Mouse (Mus musculus) kidney, embryonic 15.5 days (tissue): Measurements from ENCODE around the gene Gpr12. TPM values are rescaled to one million over a fixed set of nuclear protein-coding genes. Genes with fewer than 3 reads are reported as not detected.
"Not testable (repeated sequence)": the region's sequence is repeated elsewhere in the genome, so short reads cannot be mapped to it uniquely, and the experiment has no call there.

Source experiments
- ATAC-seq: fragments of 200-750 bp; cut with Nextera tagmentation; replicated peaks from 2 replicates; pipeline ENCODE4 v1.8.0; 2017; ENCODE audit warnings: moderate TSS enrichment; ENCODE audit not compliant: low FRiP score
- H3K27ac ChIP-seq: fragments of 300-500 bp; sonication (generic); 2 replicates; pipeline ENCODE4 v1.5.1; 2015; ENCODE audit warnings: mild to moderate bottlenecking, inconsistent platforms
- H3K27me3 ChIP-seq: fragments of 300-500 bp; sonication (generic); 2 replicates; pipeline ENCODE4 v1.6.1; 2015; ENCODE audit warnings: inconsistent platforms
- H3K36me3 ChIP-seq: fragments of 300-500 bp; sonication (generic); 2 replicates; pipeline ENCODE4 v1.6.1; 2015; ENCODE audit warnings: inconsistent platforms
- H3K4me1 ChIP-seq: fragments of 300-500 bp; sonication (generic); 2 replicates; pipeline ENCODE4 v1.6.1; 2015; ENCODE audit warnings: inconsistent platforms
- H3K4me2 ChIP-seq: fragments of 300-500 bp; sonication (generic); 2 replicates; pipeline ENCODE4 v1.6.1; 2015; ENCODE audit warnings: moderate library complexity, mild to moderate bottlenecking, inconsistent platforms
- H3K4me3 ChIP-seq: fragments of 300-500 bp; sonication (generic); replicated peaks from 2 replicates; pipeline ENCODE4 v1.5.1; 2015; ENCODE audit warnings: mild to moderate bottlenecking, inconsistent platforms
- H3K9ac ChIP-seq: fragments of 300-500 bp; sonication (generic); 2 replicates; pipeline ENCODE4 v1.6.1; 2015; ENCODE audit warnings: mild to moderate bottlenecking, inconsistent platforms
- H3K9me3 ChIP-seq: fragments of 300-500 bp; sonication (generic); replicated peaks from 2 replicates; pipeline ENCODE4 v1.6.1; 2016; ENCODE audit warnings: inconsistent platforms
- WGBS: fragments of 180-500 bp; shearing (Covaris S2); methylation state at CpG from one replicate; pipeline ENCODE4 v1.1.7; 2015; ENCODE audit warnings: mixed read lengths; 5-methylcytosine and 5-hydroxymethylcytosine counted together
- polyA plus RNA-seq: library from polyadenylated mRNA; unstranded; fragments of >200 nt; fragmentation: Nextera tagmentation; extraction: Ambion mirVana; gene quantifications from 2 replicates; pipeline ENCODE4 v1.2.1, GENCODE M21; 2015

Gpr12 gene
- polyA plus RNA-seq, 1 experiment from 2014 or later = 0.57 TPM

DNA sequence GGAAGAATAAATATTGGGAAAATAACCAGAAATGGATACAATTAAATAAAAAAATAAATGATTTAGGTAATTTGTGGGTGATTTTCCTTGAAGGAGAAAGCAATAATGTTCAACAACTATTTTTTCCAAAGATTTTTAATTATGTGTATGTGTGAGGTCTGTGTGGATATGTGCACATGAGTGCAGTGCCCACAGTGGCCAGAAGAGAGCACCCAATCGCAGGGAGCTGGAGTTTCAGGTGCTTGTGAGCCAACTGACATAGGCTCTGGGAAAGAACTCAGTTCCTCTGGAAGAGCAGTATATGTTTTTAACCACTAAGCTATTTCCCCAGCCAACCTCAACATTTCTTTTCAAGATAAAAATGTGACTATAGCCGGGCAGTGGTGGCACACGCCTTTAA, 8.4 kb downstream of the Gpr12 start:
- Histone ChIP-seq H3K4me2 (no peak overlapping the region), H3K9ac (no peak overlapping the region), H3K4me1 (no peaks in the 10 kb centered on the region), H3K27me3 (no peaks in the 10 kb centered on the region), H3K36me3 (no peaks in the 10 kb centered on the region), H3K4me3 (no peak overlapping the region), H3K27ac (no peak overlapping the region), H3K9me3 (no peaks in the 10 kb centered on the region)
- ATAC-seq = no peak
- WGBS = 92% methylated on average over 3 of the region's 3 CpGs

GRCm38 (mm10) chr5:146572735-146573042, 12.3 kb downstream of the Gpr12 start:
- 94% methylated on average over 4 of the region's 4 CpGs for WGBS
- ATAC-seq = not testable (repeated sequence)

GRCm38 (mm10) chr5:146571830-146572734, 13.0 kb downstream of the Gpr12 start:
- H3K27ac ChIP-seq, H3K4me2 ChIP-seq, H3K36me3 ChIP-seq, H3K9me3 ChIP-seq, H3K9ac ChIP-seq, H3K27me3 ChIP-seq, H3K4me3 ChIP-seq, H3K4me1 ChIP-seq, ATAC-seq: not testable (repeated sequence)
- WGBS = 65% methylated on average over 6 of the region's 6 CpGs

More at GRCm38 (mm10) chr5:146572735-146573042, 12.3 kb downstream of the Gpr12 start:
- H3K27me3 ChIP-seq, H3K4me1 ChIP-seq, H3K9ac ChIP-seq, H3K4me2 ChIP-seq, H3K27ac ChIP-seq, H3K4me3 ChIP-seq, H3K9me3 ChIP-seq, H3K36me3 ChIP-seq: not testable (repeated sequence)

DNA sequence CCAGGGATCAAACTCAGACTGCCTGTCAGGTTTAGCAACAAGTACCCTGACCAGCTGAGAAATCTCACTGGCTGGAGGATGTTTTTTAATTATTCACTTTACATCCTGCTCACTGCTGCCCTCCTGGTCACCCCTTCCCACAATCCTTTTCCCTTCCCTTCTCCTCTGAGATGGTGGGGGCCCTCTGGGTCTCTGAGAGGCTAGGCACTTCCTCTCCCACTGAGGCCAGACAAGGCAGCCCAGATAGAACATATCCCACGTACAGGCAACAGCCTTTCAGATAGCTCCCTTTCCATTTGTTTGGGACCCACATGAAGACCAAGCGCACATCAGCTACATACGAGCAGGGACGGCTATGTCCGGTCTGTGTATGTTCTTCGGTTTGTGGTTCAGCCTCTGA, 14.9 kb downstream of the Gpr12 start:
- not testable (repeated sequence) for H3K9ac ChIP-seq, H3K4me3 ChIP-seq, H3K27me3 ChIP-seq, H3K27ac ChIP-seq, H3K36me3 ChIP-seq, H3K4me2 ChIP-seq, H3K9me3 ChIP-seq, H3K4me1 ChIP-seq
- peak; percentile 64; the same call in 1 of the 2 replicates for ATAC-seq
- 81% methylated on average over 6 of the region's 6 CpGs for WGBS

GRCm38 (mm10) chr5:146567054-146567453, 18.0 kb downstream of the Gpr12 start:
- 63% methylated on average over 4 of the region's 4 CpGs for WGBS
- Histone ChIP-seq H3K4me2 (no peak overlapping the region), H3K27me3 (no peaks in the 10 kb centered on the region), H3K27ac (no peak overlapping the region), H3K36me3 (no peaks in the 10 kb centered on the region), H3K4me3 (no peak overlapping the region), H3K9ac (no peak overlapping the region), H3K9me3 (no peaks in the 10 kb centered on the region), H3K4me1 (peaks cover 5% of the 10 kb centered on the region; the same call in 1 of the 2 replicates)
- ATAC-seq = no peak

- Histone ChIP-seq H3K9ac (no peak overlapping the region), H3K27ac (no peak overlapping the region), H3K27me3 (no peaks in the 10 kb centered on the region), H3K4me3 (no peak overlapping the region), H3K4me1 (no peaks in the 10 kb centered on the region), H3K9me3 (no peaks in the 10 kb centered on the region), H3K4me2 (no peak overlapping the region), H3K36me3 (no peaks in the 10 kb centered on the region)
- 70% methylated on average over 1 of the region's 1 CpGs for WGBS
- ATAC-seq = no peak
These were observed 20.8 kb downstream of the Gpr12 start for GRCm38 (mm10) chr5:146564259-146564658.

DNA sequence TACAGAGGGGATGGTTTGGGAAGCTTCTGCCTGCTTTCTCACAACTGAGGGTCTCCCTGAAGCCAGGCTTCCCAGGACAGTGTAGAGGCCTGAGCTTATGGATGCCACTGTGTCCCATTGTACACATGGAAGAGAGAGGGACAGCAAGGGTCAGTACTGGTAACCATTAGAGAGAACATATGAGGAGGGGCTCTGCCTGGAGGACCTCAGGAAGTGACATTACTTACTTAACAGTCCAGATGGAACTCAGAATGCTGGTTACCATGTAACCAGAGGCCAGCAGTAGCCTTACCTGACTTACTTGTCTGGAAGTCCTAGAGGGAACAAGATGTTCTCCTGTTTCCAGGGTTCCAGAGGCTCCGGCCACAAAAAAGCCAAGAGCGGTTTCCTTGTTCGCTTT, 29.2 kb downstream of the Gpr12 start, which contains the start of gene Gm3415:
Gene Gm3415 (plus strand): TSS at position 301 of the 400 bp plus-strand sequence.
- not testable (repeated sequence) for H3K4me1 ChIP-seq, H3K36me3 ChIP-seq, ATAC-seq, H3K9me3 ChIP-seq, H3K27ac ChIP-seq, H3K9ac ChIP-seq, H3K4me3 ChIP-seq, H3K27me3 ChIP-seq, H3K4me2 ChIP-seq
- WGBS = no CpG with 5 or more reads among the region's 3 CpGs

- H3K9ac ChIP-seq, H3K9me3 ChIP-seq, H3K4me2 ChIP-seq, H3K4me3 ChIP-seq, H3K36me3 ChIP-seq, H3K4me1 ChIP-seq, ATAC-seq, H3K27me3 ChIP-seq, H3K27ac ChIP-seq: not testable (repeated sequence)
- 100% methylated on average over 2 of the region's 3 CpGs for whole genome bisulfite sequencing
These were observed 47.7 kb downstream of the Gpr12 start, which contains the start of gene Gm3409 for GRCm38 (mm10) chr5:146537347-146537746. Gene Gm3409 (plus strand): TSS chr5:146537647.

Other genes with a start within 250 kb of the Gpr12 start
- 3.2 and 3.3 TPM in 2 replicates for gene Wasf3, start 200.3 kb downstream of the Gpr12 start, polyA plus RNA-seq
- gene Gm6408, start 103.3 kb downstream of the Gpr12 start, polyA plus RNA-seq = not detected in 2 replicates
- not detected in 2 replicates for gene Gm6370, start 93.9 kb downstream of the Gpr12 start, polyA plus RNA-seq
- gene 4930449I24Rik, start 82.8 kb downstream of the Gpr12 start, polyA plus RNA-seq = not detected in 2 replicates
- not detected in 2 replicates for gene Gm3402, start 71.1 kb downstream of the Gpr12 start, polyA plus RNA-seq
- gene Gm3404, start 59.4 kb downstream of the Gpr12 start, polyA plus RNA-seq = not detected in 2 replicates
- not detected in 2 replicates for gene Gm3409, start 47.6 kb downstream of the Gpr12 start, polyA plus RNA-seq
- gene Gm3415, start 29.1 kb downstream of the Gpr12 start, polyA plus RNA-seq = not detected in 2 replicates
- 21.2 and 21.7 TPM in 2 replicates for gene Usp12, start 209.8 kb upstream of the Gpr12 start, polyA plus RNA-seq
- 549 and 599 TPM in 2 replicates for gene Rpl21, start 247.7 kb upstream of the Gpr12 start, polyA plus RNA-seq